Mouse (Mus musculus): ENCODE results near the gene Il12a. TPM values are rescaled to one million over a fixed set of nuclear protein-coding genes. Genes with fewer than 3 reads are reported as not detected.
A peak's percentile ranks its signal among the peaks of the same experiment; 100 is the strongest.

Gene Il12a
- polyA plus RNA-seq, 1 experiment from 2014 or later, result not detected

DNA sequence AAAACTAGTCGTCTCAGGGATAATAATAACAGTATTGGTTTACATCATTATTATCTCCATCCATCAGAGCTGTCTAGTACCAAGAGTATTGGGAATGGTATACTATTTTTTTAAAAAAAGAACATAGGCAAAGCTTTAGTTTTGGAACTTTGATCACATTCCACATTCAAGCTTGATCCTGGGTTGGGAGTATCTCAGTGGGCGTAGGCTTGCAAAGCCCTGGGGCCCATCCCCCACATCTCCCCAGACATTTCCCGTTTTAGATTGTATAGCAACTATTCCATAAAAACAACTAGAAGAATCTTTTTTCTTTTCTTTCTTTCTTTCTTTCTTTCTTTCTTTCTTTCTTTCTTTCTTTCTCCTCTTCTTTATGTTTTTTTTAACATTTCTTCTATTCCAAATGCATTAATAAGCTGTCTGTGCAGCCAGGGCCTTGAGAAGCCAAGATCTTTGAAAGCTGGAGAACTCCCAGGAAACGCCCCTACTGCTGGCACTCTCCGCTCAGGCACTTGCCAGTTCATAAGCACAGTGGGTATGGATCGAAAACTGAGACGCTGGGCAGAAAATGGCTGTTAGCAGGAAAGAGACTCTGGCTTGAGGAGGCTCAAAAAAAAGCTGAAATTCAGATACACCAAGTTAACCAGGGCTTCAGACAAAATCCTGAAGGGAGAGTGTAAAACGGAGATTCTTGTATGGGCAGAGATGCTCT, 3.4 kb upstream of the Il12a start:
- no peak overlapping the region for H3K27ac ChIP-seq (replicated peaks)
- no peak for ATAC-seq (ENCODE audit: extremely low read depth, insufficient number of reproducible peaks, low FRiP score, low TSS enrichment)
- 63% methylated on average over 8 of the region's 8 CpGs for WGBS

DNA sequence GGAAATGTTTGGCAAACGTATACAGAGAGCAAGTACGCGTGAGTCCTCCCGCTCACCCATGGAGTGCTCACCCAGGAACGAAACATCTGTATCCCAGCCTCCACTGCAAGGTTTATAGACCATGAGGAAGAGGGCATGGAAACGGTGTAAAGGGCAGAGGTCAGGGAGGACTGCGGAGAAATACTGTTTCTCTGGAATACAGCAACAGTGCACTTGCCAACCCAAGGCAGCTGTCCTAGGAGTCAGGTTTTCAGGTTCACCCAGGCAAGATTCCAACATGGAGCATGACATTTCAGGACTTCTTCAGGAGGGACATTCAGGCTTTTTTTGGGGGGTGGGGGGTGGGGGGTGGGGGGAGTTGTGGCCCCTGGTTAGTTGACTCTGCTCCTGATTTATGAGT, 1.1 kb upstream of the Il12a start:
- no peaks in the 10 kb centered on the region for H3K36me3 ChIP-seq
- no peak overlapping the region for H3K9ac ChIP-seq
- peaks cover 31% of the 10 kb centered on the region for H3K4me1 ChIP-seq
- H3K27me3 ChIP-seq (replicated peaks), result no peaks in the 10 kb centered on the region
- H3K27ac ChIP-seq (replicated peaks), result no peak overlapping the region
- H3K4me3 ChIP-seq, result no peak overlapping the region
- H3K4me2 ChIP-seq, result no peak overlapping the region
- H3K9me3 ChIP-seq, result no peaks in the 10 kb centered on the region
- 80% methylated on average over 7 of the region's 7 CpGs for WGBS
- no peak for ATAC-seq (ENCODE audit: extremely low read depth, insufficient number of reproducible peaks, low FRiP score, low TSS enrichment)

More for the DNA sequence above, 3.4 kb upstream of the Il12a start:
- Histone ChIP-seq H3K4me1 (peaks cover 10% of the 10 kb centered on the region), H3K27me3 (replicated peaks) (no peaks in the 10 kb centered on the region), H3K4me2 (no peak overlapping the region), H3K4me3 (no peak overlapping the region), H3K36me3 (no peaks in the 10 kb centered on the region), H3K9me3 (no peaks in the 10 kb centered on the region), H3K9ac (no peak overlapping the region)

GRCm38 (mm10) chr3:68691100-68691778, 795 bp downstream of the Il12a start:
- Histone ChIP-seq H3K4me3 (peak overlapping the region; percentile 33), H3K9ac (peak overlapping the region; percentile 44; the same call in 1 of the 2 replicates)

GRCm38 (mm10) chr3:68691938-68692599, 1.6 kb downstream of the Il12a start:
- no peak overlapping the region for H3K4me3 ChIP-seq
- no peak for ATAC-seq (ENCODE audit: extremely low read depth, insufficient number of reproducible peaks, low FRiP score, low TSS enrichment)
- WGBS, result 56% methylated on average over 7 of the region's 7 CpGs
- H3K27ac ChIP-seq (replicated peaks), result no peak overlapping the region
- no peaks in the 10 kb centered on the region for H3K27me3 ChIP-seq (replicated peaks)
- H3K4me2 ChIP-seq, result peak overlapping the region; percentile 63; the same call in 1 of the 2 replicates
- no peak overlapping the region for H3K9ac ChIP-seq
- peaks cover 31% of the 10 kb centered on the region for H3K4me1 ChIP-seq
- H3K9me3 ChIP-seq, result no peaks in the 10 kb centered on the region
- H3K36me3 ChIP-seq, result no peaks in the 10 kb centered on the region

More at GRCm38 (mm10) chr3:68691100-68691778, 795 bp downstream of the Il12a start:
- Histone ChIP-seq H3K9me3 (no peaks in the 10 kb centered on the region), H3K36me3 (no peaks in the 10 kb centered on the region), H3K4me1 (peaks cover 31% of the 10 kb centered on the region), H3K27ac (replicated peaks) (no peak overlapping the region), H3K4me2 (peak overlapping the region; percentile 63), H3K27me3 (replicated peaks) (no peaks in the 10 kb centered on the region)
- WGBS, result 52% methylated on average over 28 of the region's 28 CpGs
- ATAC-seq (ENCODE audit: extremely low read depth, insufficient number of reproducible peaks, low FRiP score, low TSS enrichment), result no peak

GRCm38 (mm10) chr3:68692600-68693225, 2.3 kb downstream of the Il12a start:
- Histone ChIP-seq H3K9ac (no peak overlapping the region), H3K36me3 (no peaks in the 10 kb centered on the region), H3K4me3 (no peak overlapping the region), H3K27ac (replicated peaks) (no peak overlapping the region), H3K9me3 (no peaks in the 10 kb centered on the region), H3K27me3 (replicated peaks) (no peaks in the 10 kb centered on the region), H3K4me1 (peaks cover 31% of the 10 kb centered on the region), H3K4me2 (no peak overlapping the region)
- no peak for ATAC-seq (ENCODE audit: extremely low read depth, insufficient number of reproducible peaks, low FRiP score, low TSS enrichment)
- 74% methylated on average over 11 of the region's 11 CpGs for WGBS

DNA sequence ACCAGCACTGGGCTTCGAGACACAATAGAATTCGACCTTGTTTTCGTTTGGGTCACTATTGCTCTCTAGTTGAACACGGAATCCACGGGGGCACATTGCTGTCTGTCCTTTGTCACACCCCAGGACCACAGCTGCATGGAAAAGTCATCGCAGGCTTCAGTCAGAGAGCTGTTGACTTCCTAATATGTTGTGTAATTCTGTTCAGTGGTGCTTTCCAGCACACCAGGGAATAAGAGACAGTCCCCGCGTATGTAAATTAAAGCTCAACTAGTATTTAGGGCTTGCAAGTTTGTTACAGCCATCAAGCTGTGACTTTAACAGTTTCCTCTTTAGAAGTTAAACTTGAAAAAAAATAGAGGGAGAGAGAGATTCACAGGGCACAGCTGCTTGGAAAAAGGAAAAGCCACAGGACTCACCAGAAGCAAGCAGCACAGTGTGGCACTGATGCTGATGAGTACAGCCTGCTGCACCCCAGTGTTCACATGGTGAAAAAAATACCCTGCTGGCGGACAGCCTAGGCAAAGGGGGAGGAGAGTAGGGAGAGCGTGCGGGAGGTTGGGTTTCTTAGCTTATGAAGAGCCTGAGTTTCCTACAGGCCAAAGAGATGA, 3.1 kb downstream of the Il12a start:
- WGBS, result 43% methylated on average over 11 of the region's 11 CpGs
- Histone ChIP-seq H3K36me3 (no peaks in the 10 kb centered on the region), H3K4me1 (peaks cover 31% of the 10 kb centered on the region), H3K4me3 (no peak overlapping the region), H3K27me3 (replicated peaks) (no peaks in the 10 kb centered on the region), H3K27ac (replicated peaks) (no peak overlapping the region), H3K9ac (no peak overlapping the region), H3K9me3 (no peaks in the 10 kb centered on the region), H3K4me2 (no peak overlapping the region)
- ATAC-seq (ENCODE audit: extremely low read depth, insufficient number of reproducible peaks, low FRiP score, low TSS enrichment), result no peak

GRCm38 (mm10) chr3:68695321-68695720, 4.9 kb downstream of the Il12a start:
- Histone ChIP-seq H3K27me3 (replicated peaks) (no peaks in the 10 kb centered on the region), H3K9me3 (no peaks in the 10 kb centered on the region), H3K27ac (replicated peaks) (no peak overlapping the region), H3K36me3 (no peaks in the 10 kb centered on the region), H3K4me1 (peaks cover 31% of the 10 kb centered on the region), H3K4me3 (no peak overlapping the region), H3K9ac (no peak overlapping the region), H3K4me2 (no peak overlapping the region)
- no peak for ATAC-seq (ENCODE audit: extremely low read depth, insufficient number of reproducible peaks, low FRiP score, low TSS enrichment)
- 88% methylated on average over 5 of the region's 5 CpGs for WGBS

DNA sequence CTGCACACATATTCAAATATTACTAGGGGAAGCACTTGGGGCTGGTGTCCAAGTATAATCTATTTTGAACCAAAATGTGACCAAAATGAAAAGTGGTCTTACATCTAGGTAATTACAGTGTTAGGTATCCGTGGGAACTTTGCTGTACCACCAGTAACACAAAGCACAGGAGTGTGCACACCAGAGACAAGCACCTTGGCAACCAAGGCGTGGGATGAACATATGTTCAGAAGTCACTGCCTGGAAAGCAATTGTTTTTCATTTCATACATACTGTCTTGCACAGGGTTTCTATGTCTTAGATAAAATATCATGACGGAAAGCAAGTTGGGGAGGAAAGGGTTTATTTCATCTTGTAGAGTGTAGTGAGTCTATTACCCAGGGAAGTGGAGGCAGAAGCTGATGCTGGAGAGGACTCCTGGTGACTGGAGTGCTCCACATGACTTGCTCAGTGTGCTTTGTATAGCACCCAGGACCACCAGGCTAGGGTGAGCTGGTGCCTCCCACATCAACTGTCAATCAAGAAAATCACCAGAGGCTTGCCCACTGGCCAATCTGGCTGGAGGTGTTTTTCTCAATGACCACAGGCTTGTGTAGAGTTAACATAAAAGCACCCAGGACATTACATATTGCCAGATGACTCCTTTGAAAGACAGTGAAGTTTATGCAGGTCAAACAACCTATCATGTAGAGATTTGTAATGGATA, 6.2 kb downstream of the Il12a start:
- Histone ChIP-seq H3K27ac (replicated peaks) (no peak overlapping the region), H3K27me3 (replicated peaks) (no peaks in the 10 kb centered on the region), H3K4me2 (no peak overlapping the region), H3K36me3 (no peaks in the 10 kb centered on the region), H3K9me3 (no peaks in the 10 kb centered on the region), H3K4me1 (peaks cover 24% of the 10 kb centered on the region), H3K4me3 (no peak overlapping the region), H3K9ac (no peak overlapping the region)
- WGBS, result 83% methylated on average over 3 of the region's 3 CpGs
- ATAC-seq (ENCODE audit: extremely low read depth, insufficient number of reproducible peaks, low FRiP score, low TSS enrichment), result no peak

DNA sequence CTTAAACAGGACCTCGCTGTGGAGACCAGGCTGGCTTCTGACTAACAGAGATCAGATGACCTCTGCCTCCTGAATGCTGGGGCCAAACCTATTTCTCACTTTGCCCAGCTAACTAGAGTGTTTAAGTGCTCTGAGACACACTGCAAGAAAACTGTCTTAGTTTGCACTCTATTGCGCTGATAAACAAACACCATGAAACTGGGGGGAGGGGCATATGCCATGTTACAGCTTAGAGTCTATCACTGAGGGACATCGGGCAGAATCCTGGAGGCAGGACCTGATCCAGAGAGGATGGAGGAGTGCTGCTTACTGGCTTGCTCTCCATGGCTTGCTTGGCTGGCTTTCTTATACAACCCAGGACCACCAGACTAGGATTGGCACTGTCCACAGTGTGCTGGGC, 8.2 kb downstream of the Il12a start:
- H3K9me3 ChIP-seq, result no peaks in the 10 kb centered on the region
- no peak overlapping the region for H3K27ac ChIP-seq (replicated peaks)
- no peaks in the 10 kb centered on the region for H3K27me3 ChIP-seq (replicated peaks)
- no peak overlapping the region for H3K4me2 ChIP-seq
- no peak for ATAC-seq (ENCODE audit: extremely low read depth, insufficient number of reproducible peaks, low FRiP score, low TSS enrichment)
- H3K36me3 ChIP-seq, result no peaks in the 10 kb centered on the region
- WGBS, result 79% methylated on average over 3 of the region's 3 CpGs
- H3K4me1 ChIP-seq, result peaks cover 5% of the 10 kb centered on the region
- no peak overlapping the region for H3K4me3 ChIP-seq
- H3K9ac ChIP-seq, result no peak overlapping the region

DNA sequence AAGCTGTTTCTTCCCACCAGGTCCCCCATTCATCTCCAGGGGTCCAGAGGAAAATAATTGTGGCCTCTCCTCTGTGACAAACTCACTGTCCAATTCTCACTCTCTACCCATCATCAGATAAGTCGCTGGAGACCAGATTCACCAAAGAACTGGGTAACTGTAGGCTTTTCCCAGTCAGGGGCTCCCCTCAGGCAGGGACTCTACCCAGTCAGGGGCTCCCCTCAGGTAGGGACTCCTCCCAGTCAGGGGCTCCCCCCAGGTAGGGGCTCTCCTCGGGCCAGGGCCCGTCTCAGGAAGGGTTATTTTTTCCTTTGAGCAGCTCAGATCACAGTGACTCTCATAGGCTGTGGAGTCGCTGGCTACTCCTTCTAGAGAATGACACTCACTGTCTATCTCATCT, 9.6 kb downstream of the Il12a start:
- Histone ChIP-seq H3K4me2 (no peak overlapping the region), H3K9ac (no peak overlapping the region), H3K27me3 (replicated peaks) (no peaks in the 10 kb centered on the region), H3K9me3 (no peaks in the 10 kb centered on the region), H3K4me3 (no peak overlapping the region), H3K36me3 (no peaks in the 10 kb centered on the region), H3K27ac (replicated peaks) (no peak overlapping the region), H3K4me1 (no peaks in the 10 kb centered on the region)
- WGBS, result 81% methylated on average over 4 of the region's 4 CpGs
- no peak for ATAC-seq (ENCODE audit: extremely low read depth, insufficient number of reproducible peaks, low FRiP score, low TSS enrichment)
